Mouse (Mus musculus) heart, postnatal 10 days (tissue): ENCODE results near the gene Zfp963. TPM values are rescaled to one million over a fixed set of nuclear protein-coding genes. Genes with fewer than 3 reads are reported as not detected.
A peak's percentile ranks its signal among the peaks of the same experiment; 100 is the strongest.
"Not testable (repeated sequence)": the region's sequence is repeated elsewhere in the genome, so short reads cannot be mapped to it uniquely, and the experiment has no call there.

Experiments used
- DNase-seq, 2 experiments: peaks; one replicate each; pipeline ENCODE4 v3.0.0; 2021
- intact Hi-C: fragments of 180-260 bp; cut with DNase I; formaldehyde crosslinking; loops from one replicate; pipeline ENCODE4 v1.15.1; 2025
- total RNA-seq, 2 experiments: library from RNA; stranded (reverse); gene quantifications; 2 replicates each; pipeline ENCODE4 v1.2.3; 2021

The Zfp963 gene
- total RNA-seq, 2 experiments from 2014 or later = 2.9 to 3.2 TPM

DNA sequence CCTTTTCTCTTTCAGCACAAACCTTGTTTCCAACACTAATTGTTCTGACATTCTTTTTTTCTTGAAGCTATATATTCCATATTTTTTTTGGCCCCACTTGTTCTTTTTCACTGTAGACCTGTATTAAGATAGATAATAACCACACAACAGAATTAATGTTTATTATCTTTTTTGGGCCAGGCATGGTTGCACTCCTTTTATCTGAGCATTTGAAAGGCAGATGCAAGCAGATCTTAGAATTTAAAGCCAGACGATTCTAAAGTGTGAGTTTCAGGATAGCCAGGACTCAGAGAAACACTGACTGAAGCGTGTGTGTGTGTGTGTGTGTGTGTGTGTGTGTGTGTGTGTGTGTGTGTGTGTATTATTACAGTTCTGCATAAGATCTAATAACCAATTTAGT, 2.7 kb upstream of the Zfp963 start:
- no peak for DNase-seq
- intact Hi-C loops = no loop called here

DNA sequence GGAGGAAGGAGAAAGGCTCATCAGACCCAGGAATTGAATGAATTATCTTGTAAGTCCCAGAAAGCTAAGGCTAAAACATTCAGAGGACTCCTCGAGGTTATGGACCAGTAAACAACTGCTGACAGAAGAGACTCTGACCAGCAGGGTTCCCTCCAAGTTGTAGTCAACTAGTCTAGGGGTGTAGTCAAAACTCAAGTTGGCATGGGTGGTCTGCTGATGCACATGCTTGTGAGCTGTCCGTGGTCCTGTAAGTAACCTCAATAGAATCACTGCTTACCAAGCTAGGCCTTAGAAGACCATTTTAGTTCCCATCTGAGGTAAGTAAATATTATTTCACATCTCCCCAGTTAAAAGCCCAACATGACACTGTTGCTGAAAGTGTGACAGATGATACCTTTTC, 8.5 kb downstream of the Zfp963 start:
- intact Hi-C loops = no loop called here

DNA sequence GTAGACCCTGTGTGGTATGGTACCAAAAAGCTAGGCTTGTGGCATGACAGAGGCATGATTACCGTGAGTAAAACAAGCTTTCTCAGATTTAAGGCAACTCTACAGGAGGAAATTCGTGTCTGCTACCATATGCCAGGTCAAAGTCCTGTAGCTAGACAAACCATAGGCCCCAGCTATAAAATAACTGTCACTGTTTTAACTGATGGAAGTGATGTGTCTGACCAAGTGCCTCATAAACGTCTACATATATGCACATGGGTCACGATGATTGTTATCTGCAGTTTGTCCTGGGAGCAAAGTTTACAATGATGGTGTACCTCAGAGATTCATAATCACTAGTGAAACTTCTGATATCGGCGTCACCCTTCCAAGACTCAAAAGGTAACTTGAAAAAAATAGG, 9.0 kb downstream of the Zfp963 start:
- intact Hi-C loops = no loop called here
- DNase-seq = no peak

More for the DNA sequence above, 8.5 kb downstream of the Zfp963 start:
- DNase-seq = no peak

DNA sequence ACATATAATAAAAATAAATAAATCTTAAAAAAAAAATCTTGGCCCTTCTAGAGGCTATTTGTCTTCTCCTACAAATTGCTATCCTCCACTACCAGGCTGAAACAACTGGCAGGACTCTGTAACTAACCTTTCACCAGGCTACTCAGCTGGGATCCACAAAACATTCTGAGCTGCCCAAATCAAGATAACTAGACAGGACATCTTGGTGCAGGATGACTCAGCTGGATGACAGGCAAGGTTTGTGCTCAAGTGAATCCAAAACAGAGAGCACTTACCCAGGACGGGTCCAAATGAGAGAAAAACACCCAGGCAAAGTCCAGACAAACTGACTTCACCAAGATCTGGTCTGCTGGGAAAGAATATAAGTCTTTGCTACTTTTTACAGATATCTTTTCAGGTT, 14.3 kb downstream of the Zfp963 start:
- DNase-seq = no peak
- intact Hi-C loops = no loop called here

DNA sequence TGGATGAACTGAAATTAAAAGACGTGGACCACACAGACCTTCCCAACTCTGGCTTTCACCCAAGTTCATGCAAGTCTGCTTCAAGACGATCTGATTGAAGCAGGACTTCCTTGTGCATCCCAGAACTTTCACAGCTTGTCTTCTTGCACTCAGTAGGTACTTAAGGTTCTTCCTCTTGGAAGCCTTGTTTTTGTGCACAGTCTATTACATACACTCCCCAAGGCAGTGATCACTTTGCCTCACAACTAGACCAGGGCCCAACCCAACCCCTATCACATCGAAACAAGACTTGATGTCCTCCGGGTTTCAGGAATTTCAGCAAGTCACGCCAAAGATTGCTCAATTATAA, 32.6 kb downstream of the Zfp963 start:
- intact Hi-C loops = loop anchor here (2.0 to 5.0 kb wide), 2 partner anchors 32 to 60 kb away; partner anchors contain the start of gene Zfp963
- no peak for DNase-seq

DNA sequence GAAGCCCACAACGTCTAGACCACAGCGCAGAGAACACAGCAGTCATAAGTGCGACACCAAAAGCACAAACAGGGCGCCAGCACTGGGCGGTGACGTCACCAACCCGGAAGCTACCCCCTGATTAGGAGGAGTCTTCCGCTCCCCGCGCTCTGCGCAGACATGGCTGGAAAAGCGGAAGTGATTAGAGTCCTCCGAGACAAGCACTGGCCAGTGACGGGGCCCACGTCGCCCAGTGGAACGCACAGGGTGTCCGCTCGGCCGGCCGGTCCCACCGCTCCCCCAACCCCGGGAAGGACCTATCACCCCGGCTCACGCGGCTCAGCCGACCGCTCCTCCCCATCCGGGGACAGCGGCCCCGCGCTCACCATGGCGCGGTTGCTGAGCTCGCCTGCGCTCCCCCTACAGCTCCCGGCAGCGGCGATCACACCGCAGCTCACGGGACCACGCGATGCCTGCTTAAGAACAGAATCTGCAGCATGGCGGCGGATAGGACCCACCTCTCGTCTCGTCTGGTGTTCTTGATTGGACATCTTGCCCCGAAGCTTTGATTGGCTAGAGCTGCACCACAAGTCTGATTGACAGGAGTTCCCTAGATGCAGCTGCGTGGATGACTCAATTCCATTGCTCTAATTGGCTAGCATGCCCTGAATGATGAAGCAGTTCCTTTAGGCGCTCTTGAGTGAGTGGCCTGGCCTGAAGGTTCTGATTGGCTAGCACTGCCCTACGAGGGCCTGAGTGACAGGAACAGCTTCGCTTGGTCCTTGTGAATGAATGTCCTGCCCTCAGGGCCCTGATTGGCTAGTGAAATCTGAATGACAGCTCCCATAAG, 33.2 kb downstream of the Zfp963 start:
- intact Hi-C loops = loop anchor here (1.0 to 5.0 kb wide), 4 partner anchors 32 to 91 kb away; partner anchors contain the start of genes Atp13a1, Zfp866, Zfp868 and Zfp963

DNA sequence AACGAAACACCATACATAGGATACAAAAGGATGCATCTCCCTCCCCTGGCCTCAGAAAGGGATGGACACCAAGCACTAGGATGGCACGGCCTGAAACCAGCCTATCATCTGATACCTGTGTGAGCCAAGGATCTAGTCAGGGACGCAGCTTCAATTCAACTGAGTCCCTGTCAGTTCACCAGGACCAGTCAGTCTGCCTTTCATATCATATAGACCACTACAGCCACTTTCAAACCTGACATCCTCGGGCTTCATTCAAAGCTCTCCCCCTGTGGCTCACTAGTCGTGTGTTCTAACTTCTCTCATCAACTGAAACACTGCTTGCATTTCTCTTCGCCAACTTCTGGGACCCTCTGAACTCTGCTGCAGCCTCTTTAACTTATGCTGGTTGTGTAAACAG, 34.4 kb downstream of the Zfp963 start:
- no peak for DNase-seq
- intact Hi-C loops = loop anchor here (5.0 kb wide), 1 partner anchor 58 kb away; no protein-coding TSS in a partner anchor

More for the DNA sequence above, 33.2 kb downstream of the Zfp963 start:
- DNase-seq = peak; percentile 96 to 97

DNA sequence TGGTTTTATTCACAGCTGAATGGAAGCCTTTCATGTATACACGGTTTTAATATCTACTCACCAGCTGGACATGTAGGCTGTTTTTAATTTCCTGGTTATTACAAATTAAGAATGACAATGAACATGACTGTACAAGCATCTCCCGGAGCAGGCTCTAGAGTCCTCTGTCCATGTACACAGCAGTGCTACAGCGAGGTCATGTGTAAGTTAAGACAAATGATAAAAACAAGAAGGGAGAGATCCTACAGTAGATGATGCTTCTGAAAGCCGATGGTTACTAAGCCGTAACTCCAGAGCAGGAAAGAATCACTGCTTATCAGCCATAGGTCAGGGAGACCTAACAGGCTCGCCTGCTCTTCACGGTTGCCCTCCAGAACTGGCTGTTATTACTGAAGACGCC, 36.3 kb downstream of the Zfp963 start:
- DNase-seq = no peak
- intact Hi-C loops = no loop called here

DNA sequence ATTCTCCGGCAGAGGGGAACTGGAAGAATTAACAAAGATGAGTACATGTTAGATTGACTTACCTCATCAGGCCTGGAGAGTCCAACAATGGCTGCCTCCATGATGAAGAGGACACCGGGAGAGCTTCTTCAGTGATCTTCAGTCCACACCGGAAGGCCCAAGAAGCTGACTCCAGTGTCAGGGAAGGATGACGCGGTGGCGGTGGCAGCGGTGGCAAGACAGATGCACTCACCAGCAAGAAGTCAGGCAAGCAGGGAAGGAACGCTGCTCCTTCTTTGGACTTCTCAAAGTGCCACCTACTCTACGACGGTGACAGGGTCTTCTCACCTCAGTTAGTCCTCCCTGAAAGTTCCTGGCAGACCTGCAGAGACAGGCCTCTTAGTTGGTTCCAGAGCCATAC, 39.1 kb downstream of the Zfp963 start, which contains the start of gene Zfp869:
TSS of gene Zfp869 (minus strand) at position 101 of the 400 bp plus-strand sequence.
- DNase-seq, intact Hi-C loops: not testable (repeated sequence)

DNA sequence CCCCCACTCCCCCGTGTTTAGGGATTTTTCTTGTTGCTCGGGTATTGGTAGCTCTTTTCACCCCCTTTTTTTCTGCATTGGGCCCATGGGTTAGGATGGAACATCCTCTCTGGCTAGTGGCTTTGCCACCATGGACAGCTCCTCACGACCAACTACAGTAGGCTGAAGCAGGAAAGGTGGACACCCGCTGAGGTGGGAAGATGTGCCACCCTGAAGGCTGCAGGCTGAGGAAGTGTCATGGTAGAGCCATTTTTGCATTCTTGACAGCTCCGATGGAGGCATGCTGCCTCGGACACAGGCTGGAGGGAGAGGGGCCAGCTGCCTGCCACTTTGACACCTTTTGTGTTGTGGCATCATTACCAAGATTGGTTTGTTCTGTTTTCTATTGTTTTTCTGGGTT, 48.0 kb downstream of the Zfp963 start:
- intact Hi-C loops = no loop called here
- no peak for DNase-seq

Other genes with a start within 250 kb of the Zfp963 start
- gene Gm7697, start 227.0 kb downstream of the Zfp963 start, total RNA-seq = not detected
- 10 to 100 TPM; 10.2 to 10.7 TPM for gene Zfp868, start 124.4 kb downstream of the Zfp963 start, total RNA-seq
- gene Zfp964, start 95.5 kb downstream of the Zfp963 start, total RNA-seq = 1 to 10 TPM; 1.2 to 1.8 TPM
- gene Zfp869, start 39.2 kb downstream of the Zfp963 start, total RNA-seq = 10 to 100 TPM; 14.1 to 15.5 TPM
- gene Gm20422, start 24.9 kb upstream of the Zfp963 start, total RNA-seq = 1 to 10 TPM; 4.5 to 5.4 TPM
- 10 to 100 TPM; 20.7 TPM for gene Atp13a1, start 41.2 kb upstream of the Zfp963 start, total RNA-seq
- gene Zfp866, start 41.2 kb upstream of the Zfp963 start, total RNA-seq = 10 to 100 TPM; 16.5 to 21.2 TPM
- gene Gmip, start 58.7 kb upstream of the Zfp963 start, total RNA-seq = 1 to 10 TPM; 6.4 to 8.6 TPM
- under 1 TPM; 0.55 to 0.57 TPM for gene Lpar2, start 72.5 kb upstream of the Zfp963 start, total RNA-seq
- 1 to 10 TPM in 1 of 2 experiments, under 1 TPM in 1; 0.65 to 1.2 TPM for gene Pbx4, start 82.5 kb upstream of the Zfp963 start, total RNA-seq
- gene Cilp2, start 137.7 kb upstream of the Zfp963 start, total RNA-seq = 1 to 10 TPM; 1.2 to 1.3 TPM
- under 1 TPM; 0.25 to 0.31 TPM for gene Tssk6, start 152.2 kb upstream of the Zfp963 start, total RNA-seq
- gene Ndufa13, start 152.6 kb upstream of the Zfp963 start, total RNA-seq = 100 to 1,000 TPM; 376 to 397 TPM
- 10 to 100 TPM in 1 of 2 experiments, 1 to 10 TPM in 1; 9.1 to 10.1 TPM for gene Yjefn3, start 152.7 kb upstream of the Zfp963 start, total RNA-seq
- gene Gatad2a, start 246.4 kb upstream of the Zfp963 start, total RNA-seq = 10 to 100 TPM; 62.1 to 63.1 TPM